Mouse (Mus musculus): ENCODE measurements around the gene Asphd1. TPM values are rescaled to one million over a fixed set of nuclear protein-coding genes. Genes with fewer than 3 reads are reported as not detected.
A peak's percentile ranks its signal among the peaks of the same experiment; 100 is the strongest.

The Asphd1 gene
- not detected in 2 replicates for total RNA-seq (2014; fragmentation: Nextera tagmentation)
- not detected in 2 replicates for total RNA-seq (2017)

DNA sequence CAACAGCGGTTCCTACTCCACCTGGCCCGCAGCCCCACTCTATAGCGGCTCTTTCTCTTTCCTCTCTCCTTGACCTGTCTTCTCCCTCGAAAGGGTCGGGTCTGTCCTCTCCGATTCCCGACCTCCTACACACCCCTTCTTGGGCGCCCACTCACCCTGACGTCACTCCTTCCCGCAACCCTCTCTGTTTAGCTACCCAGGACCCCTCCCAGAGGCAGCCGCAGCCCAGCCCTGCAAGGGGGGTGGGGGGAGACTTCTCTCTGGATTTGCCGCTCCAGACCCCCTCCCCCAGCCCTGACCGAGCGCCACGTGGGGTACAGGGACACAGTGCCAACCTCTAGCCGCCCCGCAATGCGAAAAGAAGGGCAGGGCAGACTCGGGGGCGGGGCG, at the start of gene Asphd1:
Gene Asphd1, minus strand, starts transcription at position 180 of the 390 bp plus-strand sequence.
- ATAC-seq (replicated peaks; ENCODE audit: poor library complexity, severe bottlenecking): 0 out of 2 replicates have a peak, but pooled peaks have one; percentile 0

DNA sequence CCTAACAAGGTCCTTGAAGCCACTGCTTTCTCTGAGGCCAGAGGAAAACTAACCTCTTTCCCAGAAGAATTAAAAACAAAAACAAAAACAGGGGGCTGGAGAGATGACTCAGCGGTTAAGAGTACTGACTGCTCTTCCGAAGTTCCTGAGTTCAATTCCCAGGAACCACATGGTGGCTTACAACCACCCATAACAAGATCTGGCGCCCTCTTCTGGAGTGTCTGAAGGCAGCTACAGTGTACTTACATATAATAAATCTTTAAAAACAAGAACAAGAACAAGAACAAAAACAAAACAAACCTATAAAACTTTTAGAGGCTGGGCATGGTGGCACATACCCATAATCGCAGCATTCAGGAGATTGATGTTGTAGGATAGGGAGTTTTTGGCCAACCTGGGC, 47.1 kb upstream of the Asphd1 start:
- ATAC-seq (replicated peaks; ENCODE audit: poor library complexity, severe bottlenecking): no peak

DNA sequence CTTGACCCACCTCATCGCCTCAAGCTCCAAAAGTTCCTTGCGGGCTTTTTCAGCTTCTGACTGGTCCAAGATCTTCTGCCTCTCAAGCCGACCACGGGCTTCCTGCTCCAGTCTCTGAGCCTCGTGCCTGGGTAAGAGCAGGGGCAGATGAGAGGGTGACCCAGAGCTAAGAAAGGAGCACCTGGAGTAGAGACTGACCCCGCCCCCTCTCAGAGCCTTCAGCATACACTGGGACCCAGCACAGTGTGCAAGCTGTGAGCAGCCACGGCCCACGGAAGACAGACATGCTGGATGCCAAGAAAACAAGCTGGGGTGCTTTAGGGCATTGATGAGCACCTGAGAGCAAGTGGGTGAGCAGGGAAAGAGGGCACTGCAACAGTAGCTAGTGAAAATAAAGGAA, 39.4 kb upstream of the Asphd1 start:
- no peak for ATAC-seq (replicated peaks; ENCODE audit: poor library complexity, severe bottlenecking)

DNA sequence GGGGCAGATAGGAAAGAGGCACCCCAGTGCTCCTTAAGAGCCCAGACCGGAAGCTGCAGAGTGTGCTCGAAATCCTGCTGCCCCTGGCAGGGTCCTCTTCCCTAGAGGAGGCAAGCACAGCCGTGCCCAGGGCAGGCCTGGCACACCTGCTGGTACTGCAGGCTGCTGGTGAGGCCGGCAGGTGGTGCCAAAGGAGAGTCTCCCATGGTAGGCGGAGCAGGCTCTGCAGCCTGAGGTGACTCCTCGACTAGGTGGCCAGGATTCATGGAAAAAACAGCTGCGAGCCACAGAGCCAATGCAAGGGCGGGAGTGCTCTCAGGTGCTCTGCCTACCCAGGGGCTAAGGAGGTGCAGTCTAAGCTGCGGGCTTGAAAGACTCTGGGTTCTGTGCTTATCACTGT, 36.9 kb upstream of the Asphd1 start:
- peak; percentile 33; the same call in 1 of the 2 replicates for ATAC-seq (replicated peaks; ENCODE audit: poor library complexity, severe bottlenecking)

DNA sequence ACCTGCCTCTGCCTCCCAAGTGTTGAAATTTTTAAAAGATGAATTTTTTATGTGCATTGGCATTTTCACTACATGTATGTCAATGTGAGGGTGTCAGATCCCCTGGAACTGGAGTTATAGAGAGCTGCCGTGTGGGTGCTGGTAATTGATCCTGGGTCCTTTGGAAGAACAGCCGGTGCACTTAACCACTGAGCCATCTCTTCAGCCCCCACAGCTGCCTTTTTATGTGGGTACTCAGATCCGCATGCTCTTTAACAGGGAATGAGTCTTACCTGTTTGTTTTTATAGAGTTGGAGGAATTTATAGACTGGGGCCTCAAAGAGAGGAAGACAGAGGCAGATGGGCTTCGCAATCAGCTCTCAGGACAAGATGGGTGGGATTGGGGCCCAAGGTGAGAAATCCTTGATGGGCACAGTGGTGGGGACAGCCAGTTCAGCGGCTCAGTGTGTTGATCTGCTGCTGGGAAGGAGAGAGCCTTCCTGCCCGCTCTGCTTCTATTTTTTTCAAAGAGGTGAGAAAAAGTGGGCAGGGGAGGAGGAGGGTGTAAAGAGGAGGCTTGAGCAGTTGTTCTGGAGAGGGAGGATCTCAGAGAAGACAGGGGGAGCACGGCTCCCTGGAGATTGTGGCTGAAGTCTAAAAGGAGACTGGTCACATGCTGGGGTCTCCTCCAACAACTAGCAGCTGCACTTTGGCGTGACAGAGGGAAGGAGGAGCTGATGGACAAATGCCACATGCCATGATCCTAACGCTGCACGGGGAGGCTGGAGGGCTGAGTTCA, 35.5 kb upstream of the Asphd1 start:
- ATAC-seq (replicated peaks; ENCODE audit: poor library complexity, severe bottlenecking): no peak

DNA sequence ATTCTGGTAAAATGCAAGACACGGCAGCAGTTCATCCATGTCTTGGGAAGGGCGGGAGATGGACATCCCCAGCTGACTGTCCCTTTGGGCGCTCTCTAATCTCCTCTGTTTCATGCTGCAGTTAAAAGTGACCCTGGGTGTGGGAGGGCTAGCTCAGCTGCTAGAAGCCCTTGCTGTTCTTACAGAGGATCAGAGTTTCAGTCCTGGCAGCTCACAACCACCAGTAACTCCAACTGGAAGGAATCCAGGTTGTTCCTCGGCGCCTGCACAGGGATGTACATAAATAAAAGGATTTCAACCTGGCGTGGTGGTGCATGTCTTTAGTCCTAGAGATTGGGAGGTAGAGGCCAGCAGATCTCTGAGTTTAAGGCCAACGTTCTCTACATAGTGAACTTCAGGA, 33.7 kb upstream of the Asphd1 start:
- no peak for ATAC-seq (replicated peaks; ENCODE audit: poor library complexity, severe bottlenecking)

DNA sequence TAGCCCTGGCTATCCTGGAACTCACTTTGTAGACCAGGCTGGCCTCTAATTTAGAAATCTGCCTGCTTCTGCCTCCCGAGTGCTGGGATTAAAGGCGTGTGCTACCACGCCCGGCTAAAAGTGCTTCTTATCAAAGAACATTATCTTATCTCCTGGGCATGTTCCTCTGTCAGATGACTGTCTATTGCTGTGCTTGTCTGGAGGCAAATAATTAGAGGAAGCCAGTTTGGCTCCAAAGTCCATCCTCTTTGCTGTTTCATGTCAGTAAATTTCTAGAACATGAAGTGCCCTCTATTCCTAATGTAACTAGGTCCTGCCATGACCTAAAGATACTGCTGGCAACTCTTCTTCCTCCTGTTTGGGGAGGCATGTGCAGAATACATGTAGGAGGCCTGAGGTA, 32.7 kb upstream of the Asphd1 start:
- ATAC-seq (replicated peaks; ENCODE audit: poor library complexity, severe bottlenecking): no peak

DNA sequence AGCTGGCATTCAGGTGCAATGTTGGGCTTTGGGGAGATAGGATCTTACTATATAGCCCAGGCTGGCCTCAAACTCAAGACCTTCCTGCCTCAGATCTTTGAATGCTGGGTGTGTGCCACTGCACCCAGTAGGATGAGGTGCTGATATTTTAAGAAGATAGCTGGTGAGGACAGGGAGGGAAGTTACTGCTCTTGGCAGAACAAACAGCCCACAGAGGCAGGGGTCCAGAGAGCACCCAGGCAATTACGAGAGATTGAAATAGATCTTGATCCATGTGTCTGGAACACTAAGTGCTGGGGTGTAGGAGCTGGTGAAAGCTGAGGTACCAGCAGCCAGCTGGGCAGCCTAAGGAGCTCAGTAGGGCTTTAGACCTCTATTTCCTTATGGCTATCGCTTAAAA, 32.2 kb upstream of the Asphd1 start:
- no peak for ATAC-seq (replicated peaks; ENCODE audit: poor library complexity, severe bottlenecking)

DNA sequence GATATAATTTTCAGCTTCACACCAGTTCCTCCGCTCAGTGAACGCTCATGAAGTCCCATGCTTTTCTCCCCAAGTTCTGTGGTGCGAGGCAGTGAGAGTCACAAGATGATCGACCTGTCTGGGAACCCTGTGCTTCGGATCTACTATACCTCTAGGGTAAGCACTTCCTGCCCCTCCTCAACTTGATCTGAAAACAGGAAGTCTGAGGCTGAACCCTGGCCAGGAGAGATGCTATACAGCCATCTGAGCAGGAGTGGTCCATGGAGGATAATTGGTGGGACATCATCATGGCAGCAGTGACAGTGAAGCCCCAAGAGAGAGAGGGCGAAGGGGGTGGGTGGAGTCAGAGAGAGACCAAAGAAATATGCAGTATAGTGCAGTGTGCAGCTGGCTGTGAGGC, 29.5 kb upstream of the Asphd1 start:
- ATAC-seq (replicated peaks; ENCODE audit: poor library complexity, severe bottlenecking): no peak

DNA sequence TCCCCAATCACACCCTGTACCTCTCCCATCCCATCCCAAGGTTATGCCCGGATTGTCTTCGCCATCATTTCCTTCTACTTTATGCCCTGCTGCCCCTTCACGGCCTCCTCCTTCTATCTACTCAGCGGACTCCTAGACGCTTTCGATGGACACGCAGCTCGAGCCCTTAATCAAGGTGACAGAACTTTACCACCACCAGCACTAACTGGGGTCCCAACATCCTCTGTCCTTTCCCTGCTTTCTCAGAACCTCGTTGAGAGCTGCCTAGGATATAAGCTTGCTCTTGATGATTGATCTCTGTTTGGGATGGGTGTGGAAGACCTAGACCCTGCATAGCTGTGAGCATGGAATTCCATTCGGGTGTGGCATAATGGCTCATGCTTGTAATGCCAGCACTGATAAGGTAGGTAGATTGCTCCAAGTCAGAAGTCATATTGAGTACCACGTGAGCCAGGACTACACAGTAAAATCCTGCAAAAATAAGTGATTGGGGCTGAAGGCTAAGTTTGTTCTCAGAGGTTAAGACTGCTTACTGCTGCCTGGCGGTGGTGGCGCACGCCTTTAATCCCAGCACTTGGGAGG, 27.6 kb upstream of the Asphd1 start:
- no peak for ATAC-seq (replicated peaks; ENCODE audit: poor library complexity, severe bottlenecking)

DNA sequence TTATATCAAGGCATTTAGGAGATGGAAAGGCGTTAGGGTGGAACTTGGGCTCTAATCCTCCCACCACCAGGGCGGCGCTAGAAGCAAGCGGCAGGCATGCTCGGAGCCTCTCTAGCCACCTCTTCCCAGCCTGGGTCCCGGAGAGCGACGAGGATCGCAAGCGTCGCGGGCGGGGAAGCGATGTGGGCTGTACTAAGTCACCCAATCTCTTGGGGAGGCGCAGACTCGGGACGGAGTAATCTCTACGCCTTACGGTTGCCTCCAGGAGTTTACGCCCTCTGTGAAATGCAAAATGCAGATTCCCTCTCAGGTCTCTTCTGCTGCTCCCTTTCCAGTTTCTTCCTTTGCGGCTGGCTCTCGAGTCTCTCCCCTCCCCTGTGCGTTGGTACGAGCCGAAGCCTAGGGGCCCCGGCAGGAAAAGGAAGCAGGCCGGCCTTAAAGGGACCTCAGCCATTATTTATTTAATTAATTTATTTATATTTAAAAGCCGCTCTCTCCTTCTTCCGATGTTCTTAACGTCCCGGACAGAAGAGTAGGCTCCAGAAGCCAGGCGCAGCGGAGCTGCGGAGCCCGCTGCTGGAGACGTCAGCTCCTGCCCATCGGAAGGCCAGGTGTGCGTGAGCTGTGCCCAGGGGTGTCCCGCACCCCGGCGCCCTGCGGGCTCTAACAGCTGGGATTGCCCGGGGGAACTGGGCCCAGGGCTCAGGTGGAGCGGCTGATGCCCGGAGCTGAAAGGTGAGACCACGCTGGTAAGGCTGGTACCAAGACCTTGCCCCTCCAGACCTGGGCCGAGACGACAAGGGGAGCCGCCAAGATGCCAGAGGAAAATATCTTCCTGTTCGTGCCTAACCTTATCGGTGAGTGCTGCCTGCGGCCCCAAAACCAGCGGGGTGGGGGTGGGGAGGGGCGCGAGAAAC, 26.8 kb upstream of the Asphd1 start, which contains the start of gene Cdiptos:
Gene Cdiptos, minus strand, starts transcription at position 149 of the 917 bp plus-strand sequence.
- peak; percentile 91 for ATAC-seq (replicated peaks; ENCODE audit: poor library complexity, severe bottlenecking)

DNA sequence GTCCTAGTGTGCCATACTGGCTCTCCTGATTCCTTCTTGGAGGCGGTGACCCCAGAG, 26.3 kb upstream of the Asphd1 start, which contains the start of gene Cdipt:
Gene Cdipt, plus strand, starts transcription at position 22 of the 57 bp plus-strand sequence.
- ATAC-seq (replicated peaks; ENCODE audit: poor library complexity, severe bottlenecking): no peak

DNA sequence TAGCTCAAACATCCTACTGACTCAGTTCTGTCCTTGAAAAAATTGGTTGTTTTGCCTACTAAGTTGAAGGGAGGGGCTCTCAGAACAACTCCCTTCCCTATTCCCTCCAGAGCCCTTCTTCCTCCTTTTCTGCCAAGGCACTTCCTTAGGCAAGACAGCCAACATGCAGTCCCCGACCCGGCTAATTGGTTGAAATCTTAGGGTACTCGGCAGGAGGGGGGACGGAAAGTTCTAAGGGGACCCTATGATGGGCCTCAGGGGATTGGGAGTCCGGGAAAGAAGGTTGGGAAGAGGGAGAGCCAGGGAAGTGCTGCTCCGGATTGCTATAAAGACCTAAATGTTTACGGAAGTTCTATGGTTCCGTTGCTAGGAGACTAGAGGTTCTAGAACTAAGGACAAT, 26.1 kb upstream of the Asphd1 start:
- peak; percentile 53 for ATAC-seq (replicated peaks; ENCODE audit: poor library complexity, severe bottlenecking)

DNA sequence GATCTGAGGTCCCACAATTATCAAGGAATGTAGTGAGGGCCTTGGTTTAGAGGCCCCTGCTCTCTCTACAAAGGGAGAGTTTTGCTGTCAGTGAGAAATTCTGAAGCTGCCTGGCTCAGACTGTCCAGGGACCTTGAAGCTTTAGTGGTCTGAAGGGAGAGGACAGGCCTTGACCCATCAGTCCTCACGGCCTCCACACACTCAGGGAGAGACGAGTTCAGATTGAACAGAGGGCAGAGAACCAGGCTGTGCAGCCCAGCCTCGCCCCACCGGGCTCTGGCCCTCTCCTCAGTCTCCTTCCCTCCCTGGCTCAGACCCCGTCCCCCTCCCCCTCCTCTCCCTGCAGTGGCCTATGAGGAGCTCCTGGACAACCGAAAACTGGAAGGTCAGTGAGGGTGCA, 18.0 kb upstream of the Asphd1 start:
- ATAC-seq (replicated peaks; ENCODE audit: poor library complexity, severe bottlenecking): no peak

DNA sequence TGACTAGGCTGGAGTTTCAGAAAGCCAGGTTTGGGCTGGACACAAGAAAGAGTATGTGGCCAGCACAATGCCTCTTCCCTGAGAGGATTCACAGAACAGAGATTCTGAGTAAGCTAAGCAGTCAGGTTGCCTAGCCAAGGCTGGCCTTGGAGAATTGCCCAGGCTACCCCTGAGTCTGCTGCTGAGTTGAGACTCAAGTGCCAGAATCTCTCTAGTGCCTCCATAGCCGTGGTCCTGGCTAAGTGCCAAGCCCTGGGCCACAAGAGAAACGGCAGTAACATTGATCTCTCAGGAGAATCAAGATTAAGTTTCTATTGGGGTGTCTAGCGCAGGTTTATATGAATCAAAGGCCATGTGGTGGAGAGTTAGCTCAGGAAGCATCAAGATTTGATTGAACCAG, 16.2 kb upstream of the Asphd1 start:
- no peak for ATAC-seq (replicated peaks; ENCODE audit: poor library complexity, severe bottlenecking)

DNA sequence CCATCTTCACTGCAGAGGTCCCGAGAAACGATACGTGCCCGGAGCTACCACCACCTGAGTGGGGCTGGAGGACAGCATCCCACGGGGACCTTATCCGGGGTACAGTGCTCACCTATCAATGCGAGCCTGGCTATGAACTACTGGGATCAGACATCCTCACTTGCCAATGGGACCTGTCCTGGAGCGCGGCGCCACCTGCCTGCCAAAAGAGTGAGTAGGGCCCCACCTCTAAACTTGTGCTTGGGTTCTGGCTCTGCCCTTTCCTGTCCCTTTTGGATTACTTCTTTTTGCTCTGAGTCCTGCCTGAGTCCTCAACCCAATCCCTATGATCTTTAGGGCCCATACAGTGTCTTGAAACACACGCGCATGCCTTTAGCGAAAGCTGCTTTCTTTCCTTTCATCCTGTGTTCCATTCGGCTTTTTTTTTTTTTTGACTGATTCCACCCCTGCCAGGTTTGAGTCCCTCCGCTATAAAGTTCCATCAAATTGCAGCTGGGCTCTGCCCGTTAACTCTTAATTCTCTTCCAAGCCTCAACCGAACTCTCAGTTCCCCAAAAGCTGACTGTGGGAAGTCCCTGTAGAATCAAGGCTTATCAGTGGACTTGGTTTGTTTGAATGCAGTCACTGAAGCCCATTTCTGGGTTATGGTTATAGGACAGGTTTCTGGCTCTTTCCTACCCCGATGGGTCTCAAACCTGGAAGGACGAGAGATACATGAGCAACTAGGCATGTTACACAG, 14.3 kb upstream of the Asphd1 start:
- ATAC-seq (replicated peaks; ENCODE audit: poor library complexity, severe bottlenecking): peak; percentile 51

DNA sequence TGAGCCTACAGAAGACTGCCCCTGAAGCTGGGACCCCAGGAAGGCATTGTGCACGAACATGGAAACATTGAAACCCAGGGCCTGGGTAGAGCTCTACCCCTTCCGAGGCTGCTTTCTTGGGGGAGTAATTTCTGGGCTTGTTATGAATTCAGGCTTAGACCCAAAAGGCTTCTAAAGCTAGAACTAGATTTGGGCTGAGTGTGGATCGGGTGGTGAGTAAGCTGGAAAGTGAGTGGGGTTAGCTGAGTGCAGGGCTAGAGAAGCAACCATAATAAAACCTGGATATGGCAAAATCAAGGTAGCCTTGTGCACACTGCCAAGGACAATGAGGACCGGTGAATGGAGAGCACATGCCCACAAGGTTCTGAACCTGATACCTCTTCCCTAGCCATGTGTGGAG, 12.6 kb upstream of the Asphd1 start:
- ATAC-seq (replicated peaks; ENCODE audit: poor library complexity, severe bottlenecking): no peak

DNA sequence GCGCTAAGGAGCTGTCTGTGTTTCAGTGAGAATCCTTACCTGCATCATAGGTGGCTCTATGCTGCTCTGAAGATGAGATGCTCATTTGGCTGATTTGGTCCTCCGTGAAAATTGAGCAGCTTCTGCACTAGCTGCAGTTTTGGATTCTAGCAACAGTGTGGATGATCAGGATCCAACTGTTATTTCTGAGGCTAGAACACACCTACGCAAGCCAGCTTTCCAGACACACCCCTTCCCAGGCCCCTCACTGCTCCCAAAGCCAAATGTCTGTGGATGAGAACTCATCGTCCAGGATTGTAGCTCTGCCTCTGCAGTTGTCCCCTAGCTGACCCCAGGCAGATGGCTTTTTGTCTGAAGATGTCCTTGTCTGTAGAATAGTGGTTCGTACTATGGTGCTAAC, 11.7 kb upstream of the Asphd1 start:
- no peak for ATAC-seq (replicated peaks; ENCODE audit: poor library complexity, severe bottlenecking)

DNA sequence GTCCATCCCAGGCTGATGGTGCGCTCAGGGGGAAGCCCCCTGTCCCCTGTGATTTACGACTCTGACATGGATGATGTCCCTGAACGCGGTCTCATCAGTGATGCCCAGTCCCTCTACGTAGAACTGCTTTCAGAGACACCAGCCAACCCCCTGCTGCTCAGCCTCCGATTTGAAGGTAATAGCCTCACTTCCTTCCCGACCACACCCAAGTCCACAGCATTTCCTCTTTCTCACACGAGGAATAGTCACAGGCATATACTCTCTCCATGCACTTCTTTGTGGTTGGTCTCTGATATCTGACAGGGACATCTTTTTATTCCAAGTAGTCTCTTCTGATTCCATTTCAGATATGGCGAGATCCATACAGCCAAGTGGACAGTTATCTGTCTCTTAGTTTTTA, 10.4 kb upstream of the Asphd1 start:
- ATAC-seq (replicated peaks; ENCODE audit: poor library complexity, severe bottlenecking): peak; percentile 52

DNA sequence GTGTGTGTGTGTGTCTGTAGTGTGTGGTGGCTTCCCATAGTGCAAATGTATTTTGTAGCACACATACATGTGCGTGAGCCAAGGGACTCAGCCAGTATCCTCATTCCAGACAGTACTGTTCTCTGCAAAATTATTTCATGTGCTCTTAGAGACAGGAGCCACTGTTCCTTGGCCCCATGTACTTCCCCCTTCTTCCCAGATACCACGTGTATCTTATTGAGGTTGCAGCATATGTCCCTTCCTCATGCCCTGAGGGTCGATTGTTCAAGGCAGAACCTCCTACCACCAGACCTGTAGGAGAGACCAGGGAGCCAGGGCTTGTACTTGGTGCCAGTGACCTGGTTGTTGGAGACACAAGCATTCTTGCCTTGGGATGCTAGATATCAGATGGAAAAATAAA, 5.7 kb upstream of the Asphd1 start:
- ATAC-seq (replicated peaks; ENCODE audit: poor library complexity, severe bottlenecking): peak; percentile 66

DNA sequence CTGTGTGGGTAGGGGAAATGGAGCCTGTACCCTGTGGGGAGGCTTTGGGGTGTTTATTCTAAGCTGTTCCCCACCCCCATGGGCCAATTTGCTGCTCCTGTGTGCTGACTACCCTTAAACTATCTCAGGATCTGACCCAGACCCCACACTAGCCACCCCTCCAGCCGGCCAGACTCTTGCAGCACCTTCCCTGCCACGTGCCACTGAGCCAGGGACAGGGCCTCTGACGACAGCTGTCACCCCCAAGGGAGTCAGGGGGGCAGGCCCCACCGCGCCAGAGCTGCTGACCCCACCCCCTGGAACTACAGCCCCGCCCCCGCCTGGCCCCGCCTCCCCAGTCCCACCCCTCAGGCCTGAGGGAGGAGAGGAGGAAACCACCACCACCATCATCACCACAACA, 3.3 kb upstream of the Asphd1 start:
- 0 out of 2 replicates have a peak, but pooled peaks have one; percentile 8 for ATAC-seq (replicated peaks; ENCODE audit: poor library complexity, severe bottlenecking)
